Mouse (Mus musculus) E14TG2a.4 (cell line): ENCODE measurements around the gene Mpig6b.

Source experiments
- H3K27me3 ChIP-seq: 2 replicates; pipeline ENCODE4 v1.6.1; 2014; ENCODE audit warnings: low read length, control low read depth; ENCODE audit not compliant: insufficient read depth
- H3K36me3 ChIP-seq: 2 replicates; pipeline ENCODE4 v1.6.1; 2014; ENCODE audit warnings: low read length, control low read depth; ENCODE audit not compliant: insufficient read depth
- H3K4me1 ChIP-seq: replicated peaks from 2 replicates; pipeline ENCODE4 v1.6.1; 2014; ENCODE audit warnings: low read depth, low read length, control low read depth
- H3K4me3 ChIP-seq: replicated peaks from 2 replicates; pipeline ENCODE4 v1.5.1; 2014; ENCODE audit warnings: mild to moderate bottlenecking, low read length
- H3K9me3 ChIP-seq: 2 replicates; pipeline ENCODE4 v1.6.1; 2014; ENCODE audit warnings: low read length, control low read depth
- CTCF ChIP-seq: conservative IDR thresholded peaks from 2 replicates; pipeline ENCODE4 v1.5.1; 2014; ENCODE audit warnings: low read length
- NANOG ChIP-seq: IDR thresholded peaks from 2 replicates; pipeline ENCODE4 v1.6.1; 2014; ENCODE audit warnings: borderline replicate concordance, low read length, mixed read lengths
- POU5F1 ChIP-seq: IDR thresholded peaks from 2 replicates; pipeline ENCODE4 v1.6.1; 2014; ENCODE audit warnings: low read length, borderline replicate concordance

Gene Mpig6b

DNA sequence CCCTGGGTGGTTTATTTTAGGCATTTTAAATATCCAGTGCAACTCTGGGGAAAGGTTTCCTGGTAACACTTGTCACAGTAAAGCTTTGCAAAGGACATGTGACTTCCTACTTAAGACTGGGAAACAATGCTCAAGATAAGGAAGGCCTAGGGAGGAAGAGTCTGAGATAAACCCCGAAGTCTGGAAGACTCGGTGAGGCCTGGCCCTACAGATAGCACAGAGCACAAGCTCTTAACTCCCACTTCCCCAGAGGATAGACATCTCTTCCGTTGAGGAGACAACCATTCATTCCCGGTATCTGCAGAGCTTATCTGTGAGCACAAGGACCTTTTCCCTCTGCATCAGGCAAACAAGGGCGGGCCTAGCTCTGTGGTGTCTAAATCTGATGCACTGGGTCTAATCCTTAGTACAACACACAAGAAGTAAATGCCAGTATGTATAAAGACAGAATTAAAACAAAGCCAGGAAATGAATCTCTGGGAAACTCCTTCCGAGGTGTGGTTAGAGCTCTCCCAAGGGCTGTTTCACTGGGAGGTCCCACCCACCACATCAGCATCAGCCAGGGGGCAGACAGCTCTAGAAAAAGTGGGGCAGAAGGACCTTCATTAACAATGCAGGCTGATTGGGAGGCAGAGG is 44.0 kb downstream of the Mpig6b start:
- TF ChIP-seq POU5F1 (no peak), NANOG (no peak), CTCF (no peak)
- H3K27me3 ChIP-seq, result peaks cover 22% of the 10 kb centered on the region
- peaks cover 75% of the 10 kb centered on the region for H3K4me1 ChIP-seq
- peak overlapping the region; percentile 26; the same call in 1 of the 2 replicates for H3K4me3 ChIP-seq
- peaks cover 9% of the 10 kb centered on the region for H3K36me3 ChIP-seq
- H3K9me3 ChIP-seq, result no peaks in the 10 kb centered on the region

DNA sequence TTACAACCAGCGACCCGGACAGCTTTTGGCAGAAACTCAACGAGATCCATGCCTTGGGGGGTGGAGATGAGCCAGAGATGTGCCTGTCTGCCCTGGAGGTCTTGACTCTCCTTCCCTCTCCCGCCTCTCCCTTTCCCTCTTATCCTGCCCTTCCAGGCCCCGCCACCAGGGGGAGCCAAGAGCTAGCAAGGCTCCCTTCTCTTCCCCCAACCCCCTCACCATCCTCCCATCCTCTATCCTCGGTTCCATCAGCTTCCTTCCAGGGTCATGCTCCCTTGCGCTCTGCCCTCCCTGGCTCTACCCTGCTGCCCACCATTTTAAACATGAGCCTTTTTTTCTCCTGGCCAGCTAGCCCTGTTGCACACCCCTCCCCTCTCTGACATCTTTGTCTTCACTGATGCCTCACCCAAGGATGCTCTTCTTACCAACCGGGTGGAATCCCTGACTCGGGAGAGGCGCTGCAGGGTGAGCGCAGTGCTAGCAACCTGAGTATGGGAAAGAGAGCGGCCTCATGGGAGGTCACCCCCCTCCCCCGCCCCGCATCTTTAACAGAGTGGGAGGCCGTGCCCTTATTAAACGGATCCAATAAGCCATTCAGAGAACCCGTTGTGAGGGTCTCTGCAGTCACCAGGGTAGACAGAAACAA is 44.7 kb downstream of the Mpig6b start:
- Histone ChIP-seq H3K4me3 (peak overlapping the region; percentile 26; the same call in 1 of the 2 replicates), H3K9me3 (no peaks in the 10 kb centered on the region), H3K4me1 (peaks cover 77% of the 10 kb centered on the region), H3K27me3 (peaks cover 22% of the 10 kb centered on the region), H3K36me3 (peaks cover 16% of the 10 kb centered on the region)
- TF ChIP-seq POU5F1, result no peak
- peak; percentile 93 for TF ChIP-seq CTCF
- TF ChIP-seq NANOG, result no peak

DNA sequence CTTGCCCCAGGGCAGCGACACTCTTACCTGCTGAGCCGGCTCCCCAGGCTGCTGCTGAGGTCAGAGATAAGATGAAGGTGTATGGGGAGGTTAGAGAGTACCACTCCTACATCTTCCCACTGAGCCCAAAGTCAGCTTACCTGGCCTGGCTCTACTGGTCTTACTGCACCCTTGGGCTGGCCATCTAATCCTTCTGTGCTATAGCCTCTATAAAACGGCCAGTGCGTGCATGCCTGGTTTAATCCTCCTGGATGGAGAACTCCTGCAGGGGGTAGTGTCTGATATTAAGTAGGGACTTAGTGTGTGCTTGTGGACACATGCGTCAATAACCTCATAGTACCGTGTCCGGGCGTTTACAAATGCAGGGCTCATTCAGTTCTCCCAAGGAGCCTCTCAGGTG is 45.4 kb downstream of the Mpig6b start:
- no peaks in the 10 kb centered on the region for H3K9me3 ChIP-seq
- TF ChIP-seq CTCF, result no peak
- TF ChIP-seq NANOG, result no peak
- no peak for TF ChIP-seq POU5F1
- peaks cover 24% of the 10 kb centered on the region for H3K36me3 ChIP-seq
- H3K4me1 ChIP-seq, result peaks cover 77% of the 10 kb centered on the region
- peaks cover 19% of the 10 kb centered on the region for H3K27me3 ChIP-seq
- H3K4me3 ChIP-seq, result no peak overlapping the region

DNA sequence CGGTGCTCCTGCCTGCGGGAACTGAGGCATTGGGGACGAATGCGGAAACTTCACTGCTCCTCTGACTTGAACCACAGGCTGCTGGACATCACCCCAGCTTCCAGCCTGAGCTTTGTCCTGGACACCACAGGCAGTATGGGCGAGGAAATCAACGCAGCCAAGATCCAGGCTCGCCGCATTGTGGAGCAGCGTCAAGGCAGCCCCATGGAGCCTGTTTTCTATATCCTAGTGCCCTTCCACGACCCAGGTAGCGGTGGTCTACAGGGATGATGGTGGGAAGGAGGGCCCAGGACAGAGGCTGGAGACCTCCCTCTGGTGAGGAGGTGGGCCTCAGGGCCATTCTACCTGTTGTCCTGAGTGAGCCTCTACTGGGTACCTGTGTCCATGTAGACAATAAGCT is 46.1 kb downstream of the Mpig6b start:
- Histone ChIP-seq H3K36me3 (peaks cover 30% of the 10 kb centered on the region), H3K4me3 (peak overlapping the region; percentile 13; the same call in 1 of the 2 replicates), H3K4me1 (peaks cover 80% of the 10 kb centered on the region), H3K27me3 (peaks cover 19% of the 10 kb centered on the region), H3K9me3 (no peaks in the 10 kb centered on the region)
- TF ChIP-seq POU5F1 (no peak), NANOG (no peak), CTCF (no peak)

DNA sequence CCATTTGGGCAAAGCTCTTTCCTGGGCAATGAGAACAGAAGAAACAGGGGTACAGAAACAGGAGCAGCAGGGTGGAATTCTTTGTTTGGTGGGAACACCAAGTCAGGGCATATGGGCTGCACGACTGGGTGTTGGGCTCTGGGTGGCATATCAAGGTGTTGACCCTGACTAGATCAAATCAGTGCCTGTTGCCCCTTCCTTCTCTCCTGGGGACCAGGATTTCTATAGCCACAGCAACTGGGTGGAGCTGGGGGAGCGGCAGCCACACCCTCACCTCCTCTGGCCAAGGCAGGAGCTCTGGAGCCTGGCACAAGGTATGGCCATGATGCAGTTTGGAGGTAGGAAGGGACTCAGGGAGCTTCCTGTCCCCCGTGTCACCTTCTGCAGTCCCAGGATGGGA is 47.8 kb downstream of the Mpig6b start:
- H3K27me3 ChIP-seq, result 0 out of 2 replicates have a peak, but pooled peaks cover 6% of the 10 kb centered on the region
- peaks cover 91% of the 10 kb centered on the region for H3K4me1 ChIP-seq
- TF ChIP-seq CTCF (no peak), POU5F1 (no peak)
- no peaks in the 10 kb centered on the region for H3K9me3 ChIP-seq
- no peak overlapping the region for H3K4me3 ChIP-seq
- H3K36me3 ChIP-seq, result peaks cover 47% of the 10 kb centered on the region

DNA sequence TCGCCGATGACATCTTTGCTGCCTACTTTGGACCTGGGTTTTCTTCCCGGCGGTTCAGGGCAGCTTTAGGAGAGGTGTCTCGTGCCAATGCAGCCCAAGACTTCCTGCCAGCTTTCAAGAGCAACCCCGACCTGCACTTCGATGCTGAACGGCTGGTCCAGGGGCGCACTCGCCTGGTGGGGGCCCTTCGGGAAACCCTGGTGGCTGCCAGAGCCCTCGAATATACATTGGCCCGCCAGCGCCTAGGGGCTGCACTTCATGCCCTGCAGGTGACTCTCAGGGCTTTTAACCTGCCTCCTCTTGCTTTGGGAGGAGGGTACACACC is 48.3 kb downstream of the Mpig6b start:
- Histone ChIP-seq H3K27me3 (0 out of 2 replicates have a peak, but pooled peaks cover 5% of the 10 kb centered on the region), H3K4me1 (peaks cover 94% of the 10 kb centered on the region), H3K9me3 (no peaks in the 10 kb centered on the region), H3K4me3 (no peak overlapping the region), H3K36me3 (peaks cover 52% of the 10 kb centered on the region)
- TF ChIP-seq POU5F1 (no peak), CTCF (no peak), NANOG (no peak)

DNA sequence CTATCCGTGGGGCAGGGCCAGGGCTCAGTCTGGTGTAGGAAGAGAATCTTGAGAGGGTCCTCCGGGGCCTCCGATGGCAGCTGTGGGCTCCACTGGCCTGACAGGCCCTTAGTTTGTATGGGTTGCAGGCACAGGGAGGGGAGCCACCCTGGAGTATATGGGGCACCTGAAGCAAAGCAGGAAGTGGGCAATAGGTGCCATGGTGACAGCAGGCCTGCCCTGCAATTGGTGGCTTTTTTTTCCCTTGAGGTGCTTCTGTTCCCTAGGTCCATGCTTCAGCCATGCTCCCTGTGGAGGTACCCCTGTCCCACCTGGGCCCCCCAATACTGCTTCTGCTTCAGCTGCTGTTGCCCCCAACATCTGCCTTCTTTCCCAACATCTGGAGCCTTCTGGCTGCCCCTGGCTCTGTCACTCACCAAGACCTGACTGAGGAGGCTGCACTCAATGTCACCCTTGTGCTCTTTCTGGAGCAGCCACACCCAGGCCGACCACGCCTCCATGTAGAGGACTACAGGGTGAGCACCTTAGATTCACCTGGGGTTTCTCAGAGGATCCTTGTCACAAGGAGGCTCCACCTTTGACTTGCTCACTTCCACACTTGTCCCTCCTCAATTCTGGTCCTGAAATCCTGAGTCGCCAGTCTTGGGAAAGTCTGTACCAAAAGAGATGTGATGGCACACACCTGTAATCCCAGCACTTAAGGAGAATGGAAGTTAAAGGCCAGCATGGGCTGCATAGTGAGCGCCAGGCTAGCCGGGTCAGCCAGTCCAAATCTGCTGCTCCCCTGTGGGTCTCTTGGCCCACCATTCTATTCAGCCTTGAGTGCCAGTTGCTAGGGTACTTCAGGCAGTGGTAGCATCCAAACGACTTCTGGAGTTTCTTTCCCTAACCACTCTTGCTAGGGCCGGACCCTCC is 48.9 kb downstream of the Mpig6b start:
- no peaks in the 10 kb centered on the region for H3K9me3 ChIP-seq
- H3K27me3 ChIP-seq, result 0 out of 2 replicates have a peak, but pooled peaks cover 5% of the 10 kb centered on the region

DNA sequence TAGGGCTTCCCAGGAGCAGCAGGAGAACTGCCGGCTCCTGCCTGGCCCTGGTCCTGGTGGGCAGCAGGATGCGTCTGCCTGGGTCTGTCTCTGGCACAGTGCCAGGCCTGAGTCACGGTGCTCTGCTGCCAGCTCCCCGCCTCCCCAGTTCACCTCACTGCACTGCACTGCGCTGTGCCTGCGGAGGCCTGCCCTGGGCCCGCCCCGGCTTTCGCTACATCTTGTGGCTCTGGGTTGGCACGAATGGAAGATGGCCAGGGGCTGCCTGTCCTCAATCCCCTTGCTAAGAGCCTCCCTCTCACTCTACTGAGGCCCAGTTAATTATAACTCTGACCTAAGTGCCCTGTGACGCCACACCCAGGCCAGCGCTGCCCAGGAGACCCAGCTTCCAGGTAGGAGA is 49.6 kb downstream of the Mpig6b start, which contains the start of gene Vwa7:
Gene Vwa7 (plus strand): TSS at position 204 of the 400 bp plus-strand sequence.
- TF ChIP-seq NANOG (no peak), CTCF (no peak), POU5F1 (no peak)
- H3K36me3 ChIP-seq, result peaks cover 65% of the 10 kb centered on the region

More for the DNA sequence above, 48.9 kb downstream of the Mpig6b start:
- TF ChIP-seq POU5F1 (no peak), CTCF (no peak), NANOG (no peak)
- peaks cover 59% of the 10 kb centered on the region for H3K36me3 ChIP-seq
- H3K4me1 ChIP-seq, result peaks cover 94% of the 10 kb centered on the region
- H3K4me3 ChIP-seq, result peak overlapping the region; percentile 23; the same call in 1 of the 2 replicates

More for the DNA sequence above, 49.6 kb downstream of the Mpig6b start, which contains the start of gene Vwa7:
- Histone ChIP-seq H3K27me3 (0 out of 2 replicates have a peak, but pooled peaks cover 5% of the 10 kb centered on the region), H3K4me1 (peaks cover 94% of the 10 kb centered on the region), H3K9me3 (no peaks in the 10 kb centered on the region), H3K4me3 (peak within 1 kb of the TSS; percentile 61)
